Mouse (Mus musculus): ENCODE results near the gene Rab26. TPM values are rescaled to one million over a fixed set of nuclear protein-coding genes. Genes with fewer than 3 reads are reported as not detected.

Gene Rab26
- polyA plus RNA-seq, 1 experiment, result 1.2 TPM

- H3K27me3 ChIP-seq (ENCODE audit: control insufficient read depth, insufficient read depth, low read length), result no peaks in the 10 kb centered on the region
- H3K36me3 ChIP-seq (ENCODE audit: control insufficient read depth, insufficient read depth, low read length), result peaks cover 63% of the 10 kb centered on the region
- H3K4me1 ChIP-seq (ENCODE audit: control insufficient read depth, insufficient read depth, insufficient read length, low read length), result no peaks in the 10 kb centered on the region
- H3K27ac ChIP-seq (ENCODE audit: insufficient read depth, low read depth, low read length), result no peak overlapping the region
- H3K4me3 ChIP-seq (ENCODE audit: low read depth, low read length), result no peak overlapping the region
- TF ChIP-seq POLR2A (IDR thresholded peaks at IDR 0.05; ENCODE audit: low read depth, low read length) (no peak), CTCF (IDR thresholded peaks at IDR 0.05; ENCODE audit: extremely low read depth, insufficient read length, insufficient replicate concordance, low read depth, low read length) (peak; percentile 69; the same call in 1 of the 2 replicates)
- WGBS, result 46% methylated on average over 5 of the region's 5 CpGs
These were observed 20.4 kb downstream of the Rab26 start for GRCm38 (mm10) chr17:24513609-24514008.

DNA sequence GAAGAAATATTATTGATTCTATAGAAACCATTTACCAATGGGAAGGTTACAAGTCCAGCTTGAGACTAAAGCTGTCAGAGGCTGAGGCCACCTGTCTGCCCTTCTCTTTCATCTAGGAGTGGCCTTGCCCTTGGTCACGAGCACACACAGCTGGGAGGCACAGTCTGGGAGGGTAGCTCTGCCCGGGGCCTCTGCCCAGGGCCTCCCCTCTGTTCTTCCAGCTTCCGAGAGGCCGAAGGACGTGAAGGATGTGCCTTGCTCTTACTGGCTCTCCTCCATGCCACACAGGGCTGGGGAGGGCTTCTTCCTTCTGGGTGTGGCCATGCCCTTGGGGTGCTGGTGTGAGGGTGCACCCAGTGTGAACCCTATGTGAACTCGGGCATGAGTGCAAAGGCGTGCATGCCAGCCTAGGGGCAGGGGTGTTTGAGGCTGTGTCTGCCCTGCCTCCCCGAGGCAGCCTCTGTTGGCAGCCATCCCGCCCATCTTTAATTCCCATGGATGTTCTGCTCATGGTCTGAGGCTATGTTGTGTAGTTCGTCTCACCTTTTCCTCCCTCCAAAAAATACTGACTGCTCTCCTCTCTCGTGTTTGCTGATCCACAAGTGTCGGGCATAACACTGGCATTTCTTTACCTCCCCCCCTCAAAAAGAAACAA lies 26.1 kb downstream of the Rab26 start:
- TF ChIP-seq POLR2A (IDR thresholded peaks at IDR 0.05; ENCODE audit: low read depth, low read length) (no peak), CTCF (IDR thresholded peaks at IDR 0.05; ENCODE audit: extremely low read depth, insufficient read length, insufficient replicate concordance, low read depth, low read length) (no peak)
- H3K36me3 ChIP-seq (ENCODE audit: control insufficient read depth, insufficient read depth, low read length), result peaks cover 39% of the 10 kb centered on the region
- 51% methylated on average over 12 of the region's 12 CpGs for WGBS
- H3K27ac ChIP-seq (ENCODE audit: insufficient read depth, low read depth, low read length), result no peak overlapping the region
- H3K4me1 ChIP-seq (ENCODE audit: control insufficient read depth, insufficient read depth, insufficient read length, low read length), result peaks cover 15% of the 10 kb centered on the region
- no peak overlapping the region for H3K4me3 ChIP-seq (ENCODE audit: low read depth, low read length)
- H3K27me3 ChIP-seq (ENCODE audit: control insufficient read depth, insufficient read depth, low read length), result no peaks in the 10 kb centered on the region

- peak overlapping the region; percentile 21; the same call in 1 of the 2 replicates for H3K4me3 ChIP-seq (ENCODE audit: low read depth, low read length)
- H3K36me3 ChIP-seq (ENCODE audit: control insufficient read depth, insufficient read depth, low read length), result peaks cover 33% of the 10 kb centered on the region
- WGBS, result 27% methylated on average over 19 of the region's 19 CpGs
- H3K4me1 ChIP-seq (ENCODE audit: control insufficient read depth, insufficient read depth, insufficient read length, low read length), result peaks cover 15% of the 10 kb centered on the region
- TF ChIP-seq CTCF (IDR thresholded peaks at IDR 0.05; ENCODE audit: extremely low read depth, insufficient read length, insufficient replicate concordance, low read depth, low read length), result no peak
- no peak for TF ChIP-seq POLR2A (IDR thresholded peaks at IDR 0.05; ENCODE audit: low read depth, low read length)
- H3K27me3 ChIP-seq (ENCODE audit: control insufficient read depth, insufficient read depth, low read length), result no peaks in the 10 kb centered on the region
- no peak overlapping the region for H3K27ac ChIP-seq (ENCODE audit: insufficient read depth, low read depth, low read length)
These were observed 26.8 kb downstream of the Rab26 start for GRCm38 (mm10) chr17:24507129-24507664.

DNA sequence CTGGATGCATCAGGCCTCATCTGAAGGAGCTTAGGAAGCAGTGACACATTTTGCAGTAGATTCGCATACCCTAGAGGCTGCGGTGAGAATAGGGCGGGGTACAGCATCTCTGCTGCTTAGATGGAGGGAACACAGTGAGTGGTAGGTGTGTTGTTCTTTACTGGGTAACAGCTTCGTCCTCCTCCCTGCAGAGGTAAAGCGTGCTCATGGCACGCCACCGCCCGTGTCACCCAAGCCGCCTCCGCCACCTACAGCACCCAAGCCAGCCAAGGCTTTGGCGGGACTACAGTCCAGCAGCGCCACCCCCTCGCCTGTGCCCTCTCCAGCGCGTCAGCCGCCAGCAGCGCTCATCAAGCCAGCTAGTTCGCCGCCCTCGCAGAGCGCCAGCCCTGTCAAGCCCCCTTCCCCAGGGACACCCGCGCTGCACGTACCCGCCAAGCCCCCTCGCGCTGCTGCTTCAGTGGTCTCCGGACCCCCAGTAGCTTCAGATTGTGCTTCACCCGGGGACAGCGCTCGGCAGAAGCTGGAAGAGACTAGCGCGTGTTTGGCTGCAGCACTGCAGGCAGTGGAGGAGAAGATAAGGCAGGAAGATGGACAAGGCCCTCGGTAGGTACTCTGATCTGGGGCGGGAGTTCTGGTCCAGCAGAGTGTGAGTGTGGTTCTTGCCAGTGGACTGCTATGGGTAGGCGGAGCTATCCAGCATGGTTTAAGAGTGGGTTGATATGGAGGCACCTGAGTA lies 27.5 kb downstream of the Rab26 start:
- TF ChIP-seq CTCF (IDR thresholded peaks at IDR 0.05; ENCODE audit: extremely low read depth, insufficient read length, insufficient replicate concordance, low read depth, low read length), result no peak
- TF ChIP-seq POLR2A (IDR thresholded peaks at IDR 0.05; ENCODE audit: low read depth, low read length), result no peak
- H3K4me1 ChIP-seq (ENCODE audit: control insufficient read depth, insufficient read depth, insufficient read length, low read length), result peaks cover 15% of the 10 kb centered on the region
- WGBS, result 36% methylated on average over 36 of the region's 36 CpGs
- no peak overlapping the region for H3K27ac ChIP-seq (ENCODE audit: insufficient read depth, low read depth, low read length)
- H3K27me3 ChIP-seq (ENCODE audit: control insufficient read depth, insufficient read depth, low read length), result no peaks in the 10 kb centered on the region
- peaks cover 26% of the 10 kb centered on the region for H3K36me3 ChIP-seq (ENCODE audit: control insufficient read depth, insufficient read depth, low read length)
- H3K4me3 ChIP-seq (ENCODE audit: low read depth, low read length), result peak overlapping the region; percentile 21; the same call in 1 of the 2 replicates

- Histone ChIP-seq H3K36me3 (ENCODE audit: control insufficient read depth, insufficient read depth, low read length) (peaks cover 15% of the 10 kb centered on the region), H3K4me1 (ENCODE audit: control insufficient read depth, insufficient read depth, insufficient read length, low read length) (peaks cover 15% of the 10 kb centered on the region), H3K4me3 (ENCODE audit: low read depth, low read length) (no peak overlapping the region), H3K27ac (ENCODE audit: insufficient read depth, low read depth, low read length) (no peak overlapping the region), H3K27me3 (ENCODE audit: control insufficient read depth, insufficient read depth, low read length) (no peaks in the 10 kb centered on the region)
- WGBS, result 94% methylated on average over 30 of the region's 30 CpGs
- no peak for TF ChIP-seq CTCF (IDR thresholded peaks at IDR 0.05; ENCODE audit: extremely low read depth, insufficient read length, insufficient replicate concordance, low read depth, low read length)
- no peak for TF ChIP-seq POLR2A (IDR thresholded peaks at IDR 0.05; ENCODE audit: low read depth, low read length)
These were observed 28.6 kb downstream of the Rab26 start for GRCm38 (mm10) chr17:24505286-24505955.

GRCm38 (mm10) chr17:24504085-24504484 lies 29.9 kb downstream of the Rab26 start:
- TF ChIP-seq POLR2A (IDR thresholded peaks at IDR 0.05; ENCODE audit: low read depth, low read length), result no peak
- no peak for TF ChIP-seq CTCF (IDR thresholded peaks at IDR 0.05; ENCODE audit: extremely low read depth, insufficient read length, insufficient replicate concordance, low read depth, low read length)
- Histone ChIP-seq H3K4me3 (ENCODE audit: low read depth, low read length) (no peak overlapping the region), H3K36me3 (ENCODE audit: control insufficient read depth, insufficient read depth, low read length) (peaks cover 3% of the 10 kb centered on the region; the same call in 1 of the 2 replicates), H3K27ac (ENCODE audit: insufficient read depth, low read depth, low read length) (no peak overlapping the region), H3K27me3 (ENCODE audit: control insufficient read depth, insufficient read depth, low read length) (no peaks in the 10 kb centered on the region), H3K4me1 (ENCODE audit: control insufficient read depth, insufficient read depth, insufficient read length, low read length) (peaks cover 15% of the 10 kb centered on the region)
- WGBS, result 80% methylated on average over 10 of the region's 10 CpGs
